Mouse (Mus musculus): ENCODE measurements at regions not wholly inside any gene's neighbourhood (a gene's known extent, or its start where the extent isn't known, plus 50 kb on each side); places are given as distances from the start of the nearest gene placed in this dataset.
A peak's percentile ranks its signal among the peaks of the same experiment; 100 is the strongest.

- DNase-seq (ENCODE audit: low spot score) (peak; percentile 71), ATAC-seq (ENCODE audit: low FRiP score) (peak; percentile 74; the same call in 1 of the 2 replicates)
- peak; percentile 93 for TF ChIP-seq CTCF (IDR thresholded peaks at IDR 0.05)
- no peak overlapping the region for H3K4me2 ChIP-seq (ENCODE audit: low read depth, low read length, poor library complexity, severe bottlenecking)
- H3K27ac ChIP-seq (ENCODE audit: low read depth, low read length): no peak overlapping the region
- no peak overlapping the region for H3K9ac ChIP-seq (replicated peaks; ENCODE audit: low read length, poor library complexity, severe bottlenecking)
- no peaks in the 10 kb centered on the region for H3K4me1 ChIP-seq (ENCODE audit: insufficient read depth, low read length)
- WGBS: 54% methylated on average over 8 of the region's 8 CpGs
- no peaks in the 10 kb centered on the region for H3K9me3 ChIP-seq (ENCODE audit: low read length)
- H3K36me3 ChIP-seq (ENCODE audit: insufficient read depth, low read length): no peaks in the 10 kb centered on the region
- H3K4me3 ChIP-seq (ENCODE audit: low read depth, low read length): no peak overlapping the region
- H3K27me3 ChIP-seq (ENCODE audit: insufficient read depth, low read length): no peaks in the 10 kb centered on the region
Observed at GRCm38 (mm10) chr15:6080714-6081635, 218.6 kb upstream of the Dab2 start.

GRCm38 (mm10) chr15:6087208-6087607, 212.4 kb upstream of the Dab2 start:
- H3K36me3 ChIP-seq (ENCODE audit: insufficient read depth, low read length): no peaks in the 10 kb centered on the region
- H3K9me3 ChIP-seq (ENCODE audit: low read length): no peaks in the 10 kb centered on the region
- no peak overlapping the region for H3K4me2 ChIP-seq (ENCODE audit: low read depth, low read length, poor library complexity, severe bottlenecking)
- no peak for TF ChIP-seq CTCF (IDR thresholded peaks at IDR 0.05)
- H3K4me1 ChIP-seq (ENCODE audit: insufficient read depth, low read length): no peaks in the 10 kb centered on the region
- no peak overlapping the region for H3K27ac ChIP-seq (ENCODE audit: low read depth, low read length)
- no peak for ATAC-seq (ENCODE audit: low FRiP score)
- no peak overlapping the region for H3K4me3 ChIP-seq (ENCODE audit: low read depth, low read length)
- DNase-seq (ENCODE audit: low spot score): no peak
- H3K9ac ChIP-seq (replicated peaks; ENCODE audit: low read length, poor library complexity, severe bottlenecking): no peak overlapping the region
- H3K27me3 ChIP-seq (ENCODE audit: insufficient read depth, low read length): no peaks in the 10 kb centered on the region
- 82% methylated on average over 3 of the region's 3 CpGs for WGBS

GRCm38 (mm10) chr15:6088498-6088897, 211.1 kb upstream of the Dab2 start:
- Histone ChIP-seq H3K27me3 (ENCODE audit: insufficient read depth, low read length) (no peaks in the 10 kb centered on the region), H3K4me3 (ENCODE audit: low read depth, low read length) (no peak overlapping the region), H3K4me2 (ENCODE audit: low read depth, low read length, poor library complexity, severe bottlenecking) (no peak overlapping the region), H3K27ac (ENCODE audit: low read depth, low read length) (no peak overlapping the region), H3K9me3 (ENCODE audit: low read length) (no peaks in the 10 kb centered on the region), H3K9ac (replicated peaks; ENCODE audit: low read length, poor library complexity, severe bottlenecking) (no peak overlapping the region), H3K36me3 (ENCODE audit: insufficient read depth, low read length) (no peaks in the 10 kb centered on the region), H3K4me1 (ENCODE audit: insufficient read depth, low read length) (no peaks in the 10 kb centered on the region)
- DNase-seq (ENCODE audit: low spot score): no peak
- 86% methylated on average over 4 of the region's 4 CpGs for WGBS
- no peak for ATAC-seq (ENCODE audit: low FRiP score)
- TF ChIP-seq CTCF (IDR thresholded peaks at IDR 0.05): no peak

- Histone ChIP-seq H3K27ac (ENCODE audit: low read depth, low read length) (no peak overlapping the region), H3K4me3 (ENCODE audit: low read depth, low read length) (no peak overlapping the region), H3K4me2 (ENCODE audit: low read depth, low read length, poor library complexity, severe bottlenecking) (no peak overlapping the region), H3K4me1 (ENCODE audit: insufficient read depth, low read length) (no peaks in the 10 kb centered on the region), H3K9ac (replicated peaks; ENCODE audit: low read length, poor library complexity, severe bottlenecking) (no peak overlapping the region), H3K36me3 (ENCODE audit: insufficient read depth, low read length) (no peaks in the 10 kb centered on the region), H3K27me3 (ENCODE audit: insufficient read depth, low read length) (no peaks in the 10 kb centered on the region), H3K9me3 (ENCODE audit: low read length) (no peaks in the 10 kb centered on the region)
- ATAC-seq (ENCODE audit: low FRiP score) (no peak), DNase-seq (ENCODE audit: low spot score) (no peak)
- TF ChIP-seq CTCF (IDR thresholded peaks at IDR 0.05): no peak
- 83% methylated on average over 3 of the region's 3 CpGs for WGBS
Observed at GRCm38 (mm10) chr15:6129697-6130096, 169.9 kb upstream of the Dab2 start.

- DNase-seq (ENCODE audit: low spot score) (no peak), ATAC-seq (ENCODE audit: low FRiP score) (no peak)
- no peak overlapping the region for H3K9ac ChIP-seq (replicated peaks; ENCODE audit: low read length, poor library complexity, severe bottlenecking)
- no peak overlapping the region for H3K4me3 ChIP-seq (ENCODE audit: low read depth, low read length)
- no peaks in the 10 kb centered on the region for H3K9me3 ChIP-seq (ENCODE audit: low read length)
- no peaks in the 10 kb centered on the region for H3K36me3 ChIP-seq (ENCODE audit: insufficient read depth, low read length)
- TF ChIP-seq CTCF (IDR thresholded peaks at IDR 0.05): no peak
- no peak overlapping the region for H3K27ac ChIP-seq (ENCODE audit: low read depth, low read length)
- no peaks in the 10 kb centered on the region for H3K4me1 ChIP-seq (ENCODE audit: insufficient read depth, low read length)
- H3K4me2 ChIP-seq (ENCODE audit: low read depth, low read length, poor library complexity, severe bottlenecking): no peak overlapping the region
- no peaks in the 10 kb centered on the region for H3K27me3 ChIP-seq (ENCODE audit: insufficient read depth, low read length)
Observed at GRCm38 (mm10) chr15:6132216-6132615, 167.4 kb upstream of the Dab2 start.

- DNase-seq (ENCODE audit: low spot score): no peak
- Histone ChIP-seq H3K36me3 (ENCODE audit: insufficient read depth, low read length) (no peaks in the 10 kb centered on the region), H3K4me3 (ENCODE audit: low read depth, low read length) (no peak overlapping the region), H3K27me3 (ENCODE audit: insufficient read depth, low read length) (no peaks in the 10 kb centered on the region), H3K4me1 (ENCODE audit: insufficient read depth, low read length) (no peaks in the 10 kb centered on the region), H3K27ac (ENCODE audit: low read depth, low read length) (no peak overlapping the region), H3K9me3 (ENCODE audit: low read length) (no peaks in the 10 kb centered on the region), H3K4me2 (ENCODE audit: low read depth, low read length, poor library complexity, severe bottlenecking) (no peak overlapping the region), H3K9ac (replicated peaks; ENCODE audit: low read length, poor library complexity, severe bottlenecking) (no peak overlapping the region)
- no peak for ATAC-seq (ENCODE audit: low FRiP score)
- WGBS: 86% methylated on average over 2 of the region's 2 CpGs
- no peak for TF ChIP-seq CTCF (IDR thresholded peaks at IDR 0.05)
Observed at GRCm38 (mm10) chr15:6145071-6145470, 154.5 kb upstream of the Dab2 start.

All from midbrain, postnatal 0 days (tissue).